Mouse (Mus musculus) pancreas, adult 10 weeks (tissue): ENCODE measurements around the gene Kpnb1. TPM values are rescaled to one million over a fixed set of nuclear protein-coding genes. Genes with fewer than 3 reads are reported as not detected.

Source experiments
- polyA plus RNA-seq: library from polyadenylated mRNA; stranded (reverse); fragments of 350-450 nt; fragmentation: Illumina TruSeq; extraction: RNeasy Lipid Tissue Mini Kit (QIAGEN cat#74804); gene quantifications from one replicate; pipeline ENCODE4 v1.2.3, GENCODE M21; 2015; ENCODE audit warnings: low read depth, low replicate concordance; ENCODE audit not compliant: insufficient read depth

The Kpnb1 gene
- 19.5 TPM for polyA plus RNA-seq

DNA sequence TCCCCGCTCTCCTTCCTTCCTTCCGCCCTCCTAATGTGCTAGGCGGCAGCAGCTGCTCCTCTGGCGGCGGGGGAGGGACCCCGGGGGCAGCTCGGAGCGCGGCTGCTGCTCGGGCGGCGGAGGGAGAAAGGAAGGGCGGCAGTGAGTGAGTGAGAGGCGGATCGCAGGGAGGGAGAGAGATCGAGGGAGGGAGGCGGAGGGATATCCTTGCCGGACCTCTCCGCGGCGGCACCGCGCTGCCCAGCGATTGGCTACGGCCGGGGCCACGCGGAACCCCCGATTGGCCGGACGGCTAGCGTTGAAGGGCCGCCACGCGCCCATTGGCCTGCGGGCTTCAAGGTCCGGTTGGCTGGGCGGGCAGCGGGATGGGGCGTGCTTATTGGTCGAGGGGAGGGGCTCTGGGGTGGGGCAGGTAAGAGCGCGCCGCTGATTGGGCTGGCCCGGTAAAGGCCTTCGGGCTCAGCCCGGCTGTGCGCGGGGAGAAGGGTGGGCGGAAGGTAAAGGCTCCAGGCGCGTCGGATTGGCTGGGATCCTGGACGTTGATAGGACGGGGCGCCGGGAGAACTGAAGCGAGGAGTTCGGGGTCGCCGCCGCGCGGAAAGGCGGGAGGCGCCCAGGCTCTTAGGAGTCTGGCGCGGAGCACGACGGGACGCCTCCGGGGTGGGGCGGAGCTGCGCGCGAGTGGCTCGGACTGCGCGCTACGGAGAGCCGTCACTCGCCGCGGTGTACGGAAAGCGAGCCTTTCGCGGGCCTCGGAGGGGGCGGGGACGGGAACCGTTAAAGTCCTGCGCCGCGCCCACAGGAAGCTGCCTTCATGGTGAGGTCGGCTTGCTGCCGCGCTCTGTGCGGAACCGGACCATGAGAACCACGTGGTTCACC is at the start of gene Kpnb1:
Gene Kpnb1, minus strand, starts transcription at position 118 of the 879 bp plus-strand sequence.

DNA sequence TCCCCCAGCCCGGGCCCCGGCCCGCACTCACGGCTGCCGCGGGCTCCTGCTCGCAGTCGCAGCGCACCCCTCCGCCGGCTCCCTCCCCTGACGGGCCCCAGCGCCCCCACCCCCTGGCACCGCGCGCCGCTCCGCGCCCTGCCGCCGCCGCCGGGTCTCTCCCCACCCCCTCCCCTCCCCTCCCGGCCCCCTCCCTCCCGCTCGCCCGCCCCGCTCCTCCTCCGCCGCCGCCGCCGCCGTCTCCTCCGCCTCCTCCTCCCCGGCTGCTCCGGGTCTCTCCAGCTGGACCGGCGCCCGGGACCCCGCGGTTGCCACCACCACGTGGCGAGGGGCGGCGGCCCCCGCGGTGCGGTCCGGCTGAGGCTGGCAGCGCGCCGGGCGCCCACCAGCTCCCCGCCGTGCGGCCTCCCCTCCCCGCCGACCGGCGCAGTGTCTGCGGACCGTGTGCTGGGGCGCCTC is 36.3 kb downstream of the Kpnb1 start, which contains the start of gene Tbkbp1:
Gene Tbkbp1, minus strand, starts transcription at position 153 of the 459 bp plus-strand sequence.

GRCm38 (mm10) chr11:97114671-97115601 is 72.7 kb downstream of the Kpnb1 start, which contains the start of gene Tbx21:
Gene Tbx21 (minus strand): TSS chr11:97115331.

Other genes with a start within 250 kb of the Kpnb1 start
- 8.0 TPM for gene Pnpo, start 243.9 kb downstream of the Kpnb1 start, polyA plus RNA-seq
- 3.1 TPM for gene Sp2, start 204.9 kb downstream of the Kpnb1 start, polyA plus RNA-seq
- gene Sp6, start 174.5 kb downstream of the Kpnb1 start, polyA plus RNA-seq, result 0.30 TPM
- gene Scrn2, start 157.9 kb downstream of the Kpnb1 start, polyA plus RNA-seq, result 4.0 TPM
- not detected for gene Lrrc46, start 146.5 kb downstream of the Kpnb1 start, polyA plus RNA-seq
- gene Mrpl10, start 146.3 kb downstream of the Kpnb1 start, polyA plus RNA-seq, result 12.3 TPM
- 3.8 TPM for gene Osbpl7, start 137.3 kb downstream of the Kpnb1 start, polyA plus RNA-seq
- gene Tbx21, start 72.5 kb downstream of the Kpnb1 start, polyA plus RNA-seq, result not detected
- 5.3 TPM for gene Tbkbp1, start 36.4 kb downstream of the Kpnb1 start, polyA plus RNA-seq
- gene Npepps, start 92.8 kb upstream of the Kpnb1 start, polyA plus RNA-seq, result 14.6 TPM
- 3.5 TPM for gene Mrpl45, start 127.8 kb upstream of the Kpnb1 start, polyA plus RNA-seq
- 0.30 TPM for gene Gpr179, start 164.2 kb upstream of the Kpnb1 start, polyA plus RNA-seq
- gene Socs7, start 174.7 kb upstream of the Kpnb1 start, polyA plus RNA-seq, result 3.5 TPM
- 6.1 TPM for gene Arhgap23, start 227.7 kb upstream of the Kpnb1 start, polyA plus RNA-seq